Mouse (Mus musculus) liver, embryonic 16.5 days (tissue): ENCODE results near the gene Ccdc24. TPM values are rescaled to one million over a fixed set of nuclear protein-coding genes. Genes with fewer than 3 reads are reported as not detected.

Experiments
- ATAC-seq: fragments of 200-750 bp; cut with Nextera tagmentation; 2 replicates; pipeline ENCODE4 v1.8.0; 2017; ENCODE audit warnings: low read depth, mild to moderate bottlenecking, moderate number of reproducible peaks, moderate library complexity
- H3K27ac ChIP-seq: fragments of 300-500 bp; sonication (generic); 2 replicates; pipeline ENCODE4 v1.5.1; 2014; ENCODE audit warnings: mild to moderate bottlenecking, low read length
- H3K27me3 ChIP-seq: fragments of 300-500 bp; sonication (generic); 2 replicates; pipeline ENCODE4 v1.6.1; 2014; ENCODE audit warnings: low read depth, low read length, mixed read lengths; ENCODE audit not compliant: control insufficient read depth, insufficient read depth
- H3K36me3 ChIP-seq: fragments of 300-500 bp; sonication (generic); 2 replicates; pipeline ENCODE4 v1.6.1; 2014; ENCODE audit warnings: mild to moderate bottlenecking; ENCODE audit not compliant: control insufficient read depth, insufficient read depth
- H3K4me1 ChIP-seq: fragments of 300-500 bp; sonication (generic); 2 replicates; pipeline ENCODE4 v1.6.1; 2014; ENCODE audit warnings: low read depth, low read length, mixed read lengths; ENCODE audit not compliant: control insufficient read depth
- H3K4me2 ChIP-seq: fragments of 300-500 bp; sonication (generic); 2 replicates; pipeline ENCODE4 v1.6.1; 2014; ENCODE audit warnings: low read depth, low read length, mixed read lengths
- H3K4me3 ChIP-seq: fragments of 300-500 bp; sonication (generic); 2 replicates; pipeline ENCODE4 v1.5.1; 2014; ENCODE audit warnings: low read depth, mild to moderate bottlenecking, low read length
- H3K9ac ChIP-seq: fragments of 300-500 bp; sonication (generic); 2 replicates; pipeline ENCODE4 v1.6.1; 2014; ENCODE audit warnings: low read depth, low read length
- H3K9me3 ChIP-seq: fragments of 300-500 bp; sonication (generic); replicated peaks from 2 replicates; pipeline ENCODE4 v1.6.1; 2016; ENCODE audit warnings: low read length; ENCODE audit not compliant: control insufficient read depth
- WGBS: fragments of 180-500 bp; shearing (Covaris S2); extraction: QIAGEN DNeasy Blood & Tissue Kit; methylation state at CpG from one replicate; pipeline ENCODE4 v1.1.7; 2014; ENCODE audit not compliant: insufficient replicate concordance; 5-methylcytosine and 5-hydroxymethylcytosine counted together
- polyA plus RNA-seq: library from polyadenylated mRNA; unstranded; fragments of >200 nt; fragmentation: Nextera tagmentation; extraction: Ambion mirVana; gene quantifications from 2 replicates; pipeline ENCODE4 v1.2.1, GENCODE M21; 2015

Gene Ccdc24
- polyA plus RNA-seq, 1 experiment from 2014 or later: 1.1 TPM

GRCm38 (mm10) chr4:117844467-117844866, 27.9 kb downstream of the Ccdc24 start:
- H3K4me1 ChIP-seq: peaks cover 9% of the 10 kb centered on the region
- H3K27ac ChIP-seq: no peak overlapping the region
- 83% methylated on average over 5 of the region's 5 CpGs for WGBS
- H3K9me3 ChIP-seq: no peaks in the 10 kb centered on the region
- no peak overlapping the region for H3K4me2 ChIP-seq
- H3K4me3 ChIP-seq: no peak overlapping the region
- no peak for ATAC-seq
- peaks cover 83% of the 10 kb centered on the region for H3K36me3 ChIP-seq
- H3K27me3 ChIP-seq: no peaks in the 10 kb centered on the region
- no peak overlapping the region for H3K9ac ChIP-seq

GRCm38 (mm10) chr4:117843101-117843500, 29.3 kb downstream of the Ccdc24 start:
- no peaks in the 10 kb centered on the region for H3K9me3 ChIP-seq
- peaks cover 77% of the 10 kb centered on the region for H3K36me3 ChIP-seq
- H3K27ac ChIP-seq: no peak overlapping the region
- no peaks in the 10 kb centered on the region for H3K27me3 ChIP-seq
- no peak for ATAC-seq
- no peak overlapping the region for H3K9ac ChIP-seq
- 88% methylated on average over 5 of the region's 5 CpGs for WGBS
- no peak overlapping the region for H3K4me3 ChIP-seq
- H3K4me1 ChIP-seq: peaks cover 17% of the 10 kb centered on the region
- no peak overlapping the region for H3K4me2 ChIP-seq

GRCm38 (mm10) chr4:117841566-117841965, 30.8 kb downstream of the Ccdc24 start:
- Histone ChIP-seq H3K9me3 (no peaks in the 10 kb centered on the region), H3K36me3 (peaks cover 66% of the 10 kb centered on the region), H3K4me3 (no peak overlapping the region), H3K9ac (no peak overlapping the region), H3K27me3 (no peaks in the 10 kb centered on the region), H3K4me2 (no peak overlapping the region), H3K27ac (no peak overlapping the region), H3K4me1 (peaks cover 31% of the 10 kb centered on the region)
- ATAC-seq: no peak
- WGBS: 75% methylated on average over 3 of the region's 3 CpGs

GRCm38 (mm10) chr4:117840821-117841220, 31.5 kb downstream of the Ccdc24 start:
- 92% methylated on average over 5 of the region's 5 CpGs for WGBS
- Histone ChIP-seq H3K9me3 (no peaks in the 10 kb centered on the region), H3K4me3 (no peak overlapping the region), H3K4me1 (peaks cover 31% of the 10 kb centered on the region), H3K27ac (no peak overlapping the region), H3K36me3 (peaks cover 59% of the 10 kb centered on the region), H3K4me2 (no peak overlapping the region), H3K9ac (no peak overlapping the region), H3K27me3 (no peaks in the 10 kb centered on the region)
- no peak for ATAC-seq

- Histone ChIP-seq H3K9ac (0 out of 2 replicates have a peak overlapping the region, but pooled peaks have one; percentile 5), H3K27ac (peak overlapping the region; percentile 14; the same call in 1 of the 2 replicates), H3K4me2 (no peak overlapping the region), H3K36me3 (peaks cover 44% of the 10 kb centered on the region), H3K9me3 (no peaks in the 10 kb centered on the region), H3K4me3 (no peak overlapping the region), H3K4me1 (peaks cover 36% of the 10 kb centered on the region), H3K27me3 (no peaks in the 10 kb centered on the region; the same call in 1 of the 2 replicates)
- no peak for ATAC-seq
- 75% methylated on average over 6 of the region's 6 CpGs for WGBS
These were observed 33.0 kb downstream of the Ccdc24 start for GRCm38 (mm10) chr4:117839366-117839765.

- 69% methylated on average over 4 of the region's 4 CpGs for WGBS
- Histone ChIP-seq H3K27ac (peak overlapping the region; percentile 100), H3K9me3 (no peaks in the 10 kb centered on the region), H3K27me3 (no peaks in the 10 kb centered on the region; the same call in 1 of the 2 replicates), H3K4me1 (peaks cover 57% of the 10 kb centered on the region), H3K9ac (peak overlapping the region; percentile 99), H3K36me3 (peaks cover 27% of the 10 kb centered on the region), H3K4me2 (peak overlapping the region; percentile 92), H3K4me3 (peak overlapping the region; percentile 91)
- no peak for ATAC-seq
These were observed 35.1 kb downstream of the Ccdc24 start for GRCm38 (mm10) chr4:117837271-117837670.

GRCm38 (mm10) chr4:117836204-117836767, 36.1 kb downstream of the Ccdc24 start:
- H3K9me3 ChIP-seq: no peaks in the 10 kb centered on the region
- peaks cover 67% of the 10 kb centered on the region for H3K4me1 ChIP-seq
- under 1% methylated on average over 47 of the region's 48 CpGs for WGBS
- peak overlapping the region; percentile 91 for H3K4me3 ChIP-seq
- peak overlapping the region; percentile 92 for H3K4me2 ChIP-seq
- peak; percentile 75 for ATAC-seq
- H3K9ac ChIP-seq: peak overlapping the region; percentile 99
- H3K27ac ChIP-seq: peak overlapping the region; percentile 100
- H3K27me3 ChIP-seq: no peaks in the 10 kb centered on the region; the same call in 1 of the 2 replicates
- H3K36me3 ChIP-seq: peaks cover 24% of the 10 kb centered on the region

GRCm38 (mm10) chr4:117835531-117836111, 36.7 kb downstream of the Ccdc24 start:
- H3K4me1 ChIP-seq: peaks cover 74% of the 10 kb centered on the region
- peak overlapping the region; percentile 99 for H3K9ac ChIP-seq
- no peaks in the 10 kb centered on the region for H3K9me3 ChIP-seq
- H3K4me3 ChIP-seq: peak overlapping the region; percentile 91
- under 1% methylated on average over 58 of the region's 60 CpGs for WGBS
- H3K36me3 ChIP-seq: peaks cover 19% of the 10 kb centered on the region
- ATAC-seq: peak; percentile 62
- peak overlapping the region; percentile 92 for H3K4me2 ChIP-seq
- H3K27ac ChIP-seq: peak overlapping the region; percentile 100
- H3K27me3 ChIP-seq: no peaks in the 10 kb centered on the region; the same call in 1 of the 2 replicates

- peak overlapping the region; percentile 99 for H3K9ac ChIP-seq
- H3K4me3 ChIP-seq: peak overlapping the region; percentile 91
- peak; percentile 30 for ATAC-seq
- WGBS: 3% methylated on average over 33 of the region's 36 CpGs
- H3K4me1 ChIP-seq: peaks cover 75% of the 10 kb centered on the region
- peaks cover 13% of the 10 kb centered on the region for H3K36me3 ChIP-seq
- H3K27ac ChIP-seq: peak overlapping the region; percentile 100
- H3K9me3 ChIP-seq: no peaks in the 10 kb centered on the region
- no peaks in the 10 kb centered on the region; the same call in 1 of the 2 replicates for H3K27me3 ChIP-seq
- H3K4me2 ChIP-seq: peak overlapping the region; percentile 92
These were observed 37.4 kb downstream of the Ccdc24 start for GRCm38 (mm10) chr4:117834845-117835530.
